Mouse (Mus musculus) ES-Bruce4 (cell line): Measurements from ENCODE around the gene Tenm2.

Experiments used
- CTCF ChIP-seq: IDR thresholded peaks from one replicate; pipeline ENCODE4 v1.8.1; 2011; ENCODE audit warnings: low read depth, low read length
- EP300 ChIP-seq: IDR thresholded peaks from 2 replicates; pipeline ENCODE4 v1.6.1; 2011; ENCODE audit warnings: low read depth, low read length; ENCODE audit not compliant: insufficient read depth
- POLR2A ChIP-seq: IDR thresholded peaks from one replicate; pipeline ENCODE4 v1.8.1; 2011; ENCODE audit warnings: low read length; ENCODE audit not compliant: insufficient read depth

- TF ChIP-seq CTCF (no peak), POLR2A (no peak), EP300 (no peak)
Observed at GRCm38 (mm10) chr11:36653656-36654323, 582.0 kb downstream of the Tenm2 start.
